Mouse (Mus musculus): ENCODE results near the gene Ank. TPM values are rescaled to one million over a fixed set of nuclear protein-coding genes. Genes with fewer than 3 reads are reported as not detected.
A peak's percentile ranks its signal among the peaks of the same experiment; 100 is the strongest.

The Ank gene
- polyA plus RNA-seq, 1 experiment from 2014 or later: 9.2 TPM

- ATAC-seq (ENCODE audit: insufficient read depth) (no peak), DNase-seq (no peak)
- Histone ChIP-seq H3K27ac (ENCODE audit: low read depth) (no peak overlapping the region), H3K4me3 (ENCODE audit: low read depth, low read length) (no peak overlapping the region), H3K4me1 (ENCODE audit: insufficient read depth) (no peaks in the 10 kb centered on the region), H3K36me3 (ENCODE audit: insufficient read depth) (no peaks in the 10 kb centered on the region), H3K4me2 (no peak overlapping the region), H3K9ac (no peak overlapping the region), H3K27me3 (ENCODE audit: insufficient read depth, low read length) (no peaks in the 10 kb centered on the region), H3K9me3 (ENCODE audit: low read depth, low read length) (no peaks in the 10 kb centered on the region)
- 73% methylated on average over 7 of the region's 7 CpGs for WGBS
- no peak for TF ChIP-seq CTCF (IDR thresholded peaks at IDR 0.05; ENCODE audit: low read depth)
Observed at GRCm38 (mm10) chr15:27477630-27478029, 11.2 kb downstream of the Ank start.

GRCm38 (mm10) chr15:27480333-27481015, 14.0 kb downstream of the Ank start:
- Histone ChIP-seq H3K27me3 (ENCODE audit: insufficient read depth, low read length) (no peaks in the 10 kb centered on the region), H3K9me3 (ENCODE audit: low read depth, low read length) (no peaks in the 10 kb centered on the region), H3K36me3 (ENCODE audit: insufficient read depth) (no peaks in the 10 kb centered on the region), H3K4me1 (ENCODE audit: insufficient read depth) (peaks cover 10% of the 10 kb centered on the region; the same call in 1 of the 2 replicates), H3K4me2 (no peak overlapping the region), H3K9ac (no peak overlapping the region), H3K27ac (ENCODE audit: low read depth) (no peak overlapping the region), H3K4me3 (ENCODE audit: low read depth, low read length) (no peak overlapping the region)
- 75% methylated on average over 4 of the region's 4 CpGs for WGBS
- no peak; the same call in 1 of the 2 replicates for TF ChIP-seq CTCF (IDR thresholded peaks at IDR 0.05; ENCODE audit: low read depth)
- no peak for DNase-seq
- ATAC-seq (ENCODE audit: insufficient read depth): no peak

GRCm38 (mm10) chr15:27481956-27482355, 15.5 kb downstream of the Ank start:
- peaks cover 22% of the 10 kb centered on the region for H3K4me1 ChIP-seq (ENCODE audit: insufficient read depth)
- no peaks in the 10 kb centered on the region for H3K9me3 ChIP-seq (ENCODE audit: low read depth, low read length)
- ATAC-seq (ENCODE audit: insufficient read depth) (no peak), DNase-seq (peak; percentile 46)
- no peaks in the 10 kb centered on the region for H3K27me3 ChIP-seq (ENCODE audit: insufficient read depth, low read length)
- no peak overlapping the region for H3K27ac ChIP-seq (ENCODE audit: low read depth)
- no peak overlapping the region for H3K9ac ChIP-seq
- no peak for TF ChIP-seq CTCF (IDR thresholded peaks at IDR 0.05; ENCODE audit: low read depth)
- WGBS: 56% methylated on average over 4 of the region's 4 CpGs
- H3K36me3 ChIP-seq (ENCODE audit: insufficient read depth): no peaks in the 10 kb centered on the region
- no peak overlapping the region for H3K4me2 ChIP-seq
- H3K4me3 ChIP-seq (ENCODE audit: low read depth, low read length): no peak overlapping the region

GRCm38 (mm10) chr15:27483183-27483582, 16.7 kb downstream of the Ank start:
- DNase-seq: peak; percentile 86
- Histone ChIP-seq H3K27me3 (ENCODE audit: insufficient read depth, low read length) (no peaks in the 10 kb centered on the region), H3K9ac (no peak overlapping the region), H3K4me1 (ENCODE audit: insufficient read depth) (peaks cover 25% of the 10 kb centered on the region), H3K36me3 (ENCODE audit: insufficient read depth) (no peaks in the 10 kb centered on the region), H3K27ac (ENCODE audit: low read depth) (peak overlapping the region; percentile 42; the same call in 1 of the 2 replicates), H3K9me3 (ENCODE audit: low read depth, low read length) (no peaks in the 10 kb centered on the region), H3K4me2 (no peak overlapping the region), H3K4me3 (ENCODE audit: low read depth, low read length) (no peak overlapping the region)
- TF ChIP-seq CTCF (IDR thresholded peaks at IDR 0.05; ENCODE audit: low read depth): no peak
- ATAC-seq (ENCODE audit: insufficient read depth): peak; percentile 73; the same call in 1 of the 2 replicates
- WGBS: 26% methylated on average over 3 of the region's 3 CpGs

- H3K9me3 ChIP-seq (ENCODE audit: low read depth, low read length): no peaks in the 10 kb centered on the region
- H3K4me3 ChIP-seq (ENCODE audit: low read depth, low read length): no peak overlapping the region
- no peak for DNase-seq
- no peaks in the 10 kb centered on the region for H3K36me3 ChIP-seq (ENCODE audit: insufficient read depth)
- no peak for ATAC-seq (ENCODE audit: insufficient read depth)
- peak overlapping the region; percentile 4; the same call in 1 of the 2 replicates for H3K27ac ChIP-seq (ENCODE audit: low read depth)
- no peaks in the 10 kb centered on the region for H3K27me3 ChIP-seq (ENCODE audit: insufficient read depth, low read length)
- H3K4me2 ChIP-seq: no peak overlapping the region
- H3K9ac ChIP-seq: no peak overlapping the region
- H3K4me1 ChIP-seq (ENCODE audit: insufficient read depth): peaks cover 34% of the 10 kb centered on the region
- 27% methylated on average over 12 of the region's 12 CpGs for WGBS
- no peak for TF ChIP-seq CTCF (IDR thresholded peaks at IDR 0.05; ENCODE audit: low read depth)
Observed at GRCm38 (mm10) chr15:27485567-27486278, 19.2 kb downstream of the Ank start.

GRCm38 (mm10) chr15:27486279-27486618, 19.8 kb downstream of the Ank start:
- H3K27me3 ChIP-seq (ENCODE audit: insufficient read depth, low read length): no peaks in the 10 kb centered on the region
- no peak for ATAC-seq (ENCODE audit: insufficient read depth)
- H3K36me3 ChIP-seq (ENCODE audit: insufficient read depth): no peaks in the 10 kb centered on the region
- no peaks in the 10 kb centered on the region for H3K9me3 ChIP-seq (ENCODE audit: low read depth, low read length)
- 67% methylated on average over 5 of the region's 5 CpGs for WGBS
- H3K4me2 ChIP-seq: no peak overlapping the region
- H3K4me1 ChIP-seq (ENCODE audit: insufficient read depth): peaks cover 34% of the 10 kb centered on the region
- H3K27ac ChIP-seq (ENCODE audit: low read depth): no peak overlapping the region
- no peak overlapping the region for H3K4me3 ChIP-seq (ENCODE audit: low read depth, low read length)
- no peak overlapping the region for H3K9ac ChIP-seq
- no peak for TF ChIP-seq CTCF (IDR thresholded peaks at IDR 0.05; ENCODE audit: low read depth)
- DNase-seq: no peak

- Histone ChIP-seq H3K4me1 (ENCODE audit: insufficient read depth) (peaks cover 34% of the 10 kb centered on the region), H3K27ac (ENCODE audit: low read depth) (no peak overlapping the region), H3K36me3 (ENCODE audit: insufficient read depth) (no peaks in the 10 kb centered on the region), H3K4me2 (peak overlapping the region; percentile 18; the same call in 1 of the 2 replicates), H3K4me3 (ENCODE audit: low read depth, low read length) (no peak overlapping the region), H3K9ac (no peak overlapping the region; the same call in 1 of the 2 replicates), H3K27me3 (ENCODE audit: insufficient read depth, low read length) (no peaks in the 10 kb centered on the region), H3K9me3 (ENCODE audit: low read depth, low read length) (no peaks in the 10 kb centered on the region)
- peak; percentile 34 for DNase-seq
- ATAC-seq (ENCODE audit: insufficient read depth): no peak
- 34% methylated on average over 8 of the region's 8 CpGs for WGBS
- TF ChIP-seq CTCF (IDR thresholded peaks at IDR 0.05; ENCODE audit: low read depth): no peak
Observed at GRCm38 (mm10) chr15:27487059-27487458, 20.6 kb downstream of the Ank start.
